Comparison of ENCODE assay signal across 26 mouse cellular contexts in the genomic region with DNA sequence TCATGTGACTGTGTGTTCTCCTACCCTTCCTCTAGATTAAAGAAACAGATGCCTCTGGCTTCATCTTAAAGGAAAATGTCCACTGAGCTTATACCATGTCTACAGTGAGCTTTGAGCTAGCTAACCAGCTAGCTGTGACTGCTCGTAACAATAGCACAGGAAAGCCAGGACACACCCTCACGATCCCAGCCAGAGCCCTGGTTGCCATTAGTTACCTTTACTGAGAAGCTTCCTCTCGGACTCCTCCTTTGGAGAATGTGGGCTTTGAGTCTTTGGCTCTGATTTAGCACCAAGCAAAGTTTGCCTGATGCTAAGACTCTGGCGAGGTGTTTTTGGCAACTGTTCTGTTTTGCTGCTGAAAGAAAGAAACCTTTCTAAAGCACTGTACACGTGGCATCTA.
"Had no signal": no experiment of that assay in that cellular context is flagged by ENCODE, and none has a peak within 500 bp of the region (broad histone marks: within the 10 kb centered on the region; RNA-seq: fewer than 3 reads in every experiment).

No protein-coding gene starts in this region.

- ATAC-seq: hindbrain, embryonic 16.5 days; inflammation-experienced regulatory T-cells, adult 6 months; intestine, embryonic 15.5 days; intestine, postnatal 0 days had no signal

- DNase-seq: gastrocnemius, adult 2 months; gastrocnemius, postnatal 10 days; gastrocnemius, postnatal 25 days; heart, postnatal 14 days; heart, postnatal 4 days; kidney, adult 18-20 months; kidney, adult 8-10 months; kidney, postnatal 10 days; kidney, postnatal 25 days; kidney, postnatal 4 days; liver; liver, embryonic 13.5 days had no signal

- H3K27ac ChIP-seq: gastrocnemius, adult 2 months; heart, embryonic 10.5 days; hindbrain, embryonic 10.5 days; hindbrain, embryonic 12.5 days; hindbrain, embryonic 14.5 days; intestine, embryonic 15.5 days; layer of hippocampus, adult 2 months; left cerebral cortex, adult 2 months; limb, embryonic 10.5 days; limb, embryonic 12.5 days; liver, embryonic 13.5 days had no signal

- H3K9ac ChIP-seq: heart, embryonic 12.5 days; hindbrain, embryonic 12.5 days; hindbrain, embryonic 14.5 days; intestine, embryonic 15.5 days; limb, embryonic 12.5 days; liver, embryonic 13.5 days had no signal

- H3K4me2 ChIP-seq: heart, embryonic 12.5 days; hindbrain, embryonic 12.5 days; hindbrain, embryonic 14.5 days; intestine, embryonic 15.5 days; limb, embryonic 12.5 days; liver, embryonic 11.5 days; liver, embryonic 13.5 days had no signal

- H3K4me1 ChIP-seq: heart, embryonic 10.5 days; heart, embryonic 12.5 days; hindbrain, embryonic 10.5 days; hindbrain, embryonic 12.5 days; intestine, embryonic 15.5 days; limb, embryonic 10.5 days; limb, embryonic 12.5 days; liver, embryonic 13.5 days had no signal

- H3K4me3 ChIP-seq: gastrocnemius, adult 2 months; heart, embryonic 10.5 days; heart, embryonic 12.5 days; hindbrain, embryonic 10.5 days; hindbrain, embryonic 12.5 days; intestine, embryonic 15.5 days; layer of hippocampus, adult 2 months; left cerebral cortex, adult 2 months; limb, embryonic 10.5 days; limb, embryonic 12.5 days; liver, embryonic 13.5 days had no signal

- H3K27me3 ChIP-seq: heart, embryonic 12.5 days; hindbrain, embryonic 12.5 days; intestine, embryonic 15.5 days; limb, embryonic 12.5 days; liver, embryonic 13.5 days had no signal

- H3K9me3 ChIP-seq: heart, embryonic 10.5 days; heart, embryonic 12.5 days; hindbrain, embryonic 10.5 days; hindbrain, embryonic 12.5 days; intestine, embryonic 15.5 days; limb, embryonic 10.5 days; limb, embryonic 12.5 days; liver, embryonic 13.5 days had no signal
